Mouse (Mus musculus): ENCODE results near the gene Zfp704. TPM values are rescaled to one million over a fixed set of nuclear protein-coding genes. Genes with fewer than 3 reads are reported as not detected.
"Not testable (repeated sequence)": the region's sequence is repeated elsewhere in the genome, so short reads cannot be mapped to it uniquely, and the experiment has no call there.

Gene Zfp704
- polyA plus RNA-seq, 1 experiment from 2014 or later = 12.6 TPM

DNA sequence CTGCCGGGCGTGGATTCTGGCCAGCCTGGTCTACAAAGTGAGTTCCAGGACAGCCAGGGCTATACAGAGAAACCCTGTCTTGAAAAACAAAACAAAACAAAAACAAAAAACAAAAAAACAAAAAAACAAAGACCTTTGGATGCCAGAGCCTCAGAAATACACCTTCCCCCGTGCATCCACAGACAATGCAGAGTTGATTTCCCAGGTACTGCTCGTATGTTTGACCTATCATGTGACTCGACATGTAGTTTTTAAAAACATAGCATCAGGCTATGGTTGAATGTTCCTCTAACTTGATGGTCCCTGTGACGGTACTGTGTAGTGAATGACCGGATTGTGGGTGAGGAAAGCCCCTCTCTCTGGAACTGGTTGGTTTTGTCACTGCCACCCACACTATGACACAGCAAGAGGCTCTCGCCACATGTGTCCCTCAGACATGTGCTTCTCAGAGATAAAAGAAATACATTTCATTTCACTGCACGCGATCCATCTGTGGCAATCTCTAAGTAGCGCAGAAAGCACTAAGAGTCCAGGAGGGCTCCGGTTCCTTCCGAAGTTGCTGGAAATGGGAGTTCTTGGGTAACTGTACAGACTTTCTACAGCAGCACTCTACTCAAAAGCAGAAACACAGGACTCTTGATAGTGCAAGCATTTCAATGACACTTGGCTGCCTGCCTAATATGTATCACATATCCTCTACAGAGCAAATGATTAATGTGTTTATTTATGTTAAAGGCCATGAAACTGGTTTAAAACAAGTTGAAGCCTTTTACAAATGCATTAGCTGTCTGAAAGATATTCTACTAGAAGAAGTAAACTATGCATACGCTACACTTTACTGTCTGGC lies 28.7 kb downstream of the Zfp704 start:
- peaks cover 99% of the 10 kb centered on the region; the same call in 1 of the 2 replicates for H3K79me2 ChIP-seq (ENCODE audit: inconsistent target)
- 74% methylated on average over 14 of the region's 14 CpGs for WGBS (ENCODE audit: missing documents)
- H3K4me3 ChIP-seq (ENCODE audit: inconsistent target) = no peak overlapping the region
- no peaks in the 10 kb centered on the region for H3K36me3 ChIP-seq (ENCODE audit: inconsistent target)
- H3K27ac ChIP-seq = no peak overlapping the region

DNA sequence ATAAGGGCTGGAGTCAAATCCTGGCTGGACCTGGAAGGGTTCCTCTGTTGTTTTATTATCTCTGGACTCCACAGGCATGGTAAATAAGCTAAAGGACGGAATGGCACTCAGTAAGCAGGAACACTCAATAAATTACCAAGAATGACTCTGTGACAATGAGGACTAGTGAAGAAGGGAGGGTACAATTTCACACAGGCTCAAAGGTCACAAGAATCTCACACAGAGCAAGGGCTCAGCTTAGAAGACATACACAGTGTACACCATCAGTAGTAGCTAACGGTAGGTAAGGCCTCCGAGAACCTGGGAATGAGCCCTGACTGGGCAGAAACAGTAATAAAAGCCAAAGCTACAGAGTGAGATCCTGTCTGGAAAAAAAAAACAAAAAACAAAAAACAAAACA lies 29.8 kb downstream of the Zfp704 start:
- Histone ChIP-seq H3K36me3 (ENCODE audit: inconsistent target) (no peaks in the 10 kb centered on the region), H3K4me3 (ENCODE audit: inconsistent target) (no peak overlapping the region), H3K27ac (no peak overlapping the region), H3K79me2 (ENCODE audit: inconsistent target) (peaks cover 100% of the 10 kb centered on the region; the same call in 1 of the 2 replicates)
- 90% methylated on average over 3 of the region's 3 CpGs for WGBS (ENCODE audit: missing documents)

DNA sequence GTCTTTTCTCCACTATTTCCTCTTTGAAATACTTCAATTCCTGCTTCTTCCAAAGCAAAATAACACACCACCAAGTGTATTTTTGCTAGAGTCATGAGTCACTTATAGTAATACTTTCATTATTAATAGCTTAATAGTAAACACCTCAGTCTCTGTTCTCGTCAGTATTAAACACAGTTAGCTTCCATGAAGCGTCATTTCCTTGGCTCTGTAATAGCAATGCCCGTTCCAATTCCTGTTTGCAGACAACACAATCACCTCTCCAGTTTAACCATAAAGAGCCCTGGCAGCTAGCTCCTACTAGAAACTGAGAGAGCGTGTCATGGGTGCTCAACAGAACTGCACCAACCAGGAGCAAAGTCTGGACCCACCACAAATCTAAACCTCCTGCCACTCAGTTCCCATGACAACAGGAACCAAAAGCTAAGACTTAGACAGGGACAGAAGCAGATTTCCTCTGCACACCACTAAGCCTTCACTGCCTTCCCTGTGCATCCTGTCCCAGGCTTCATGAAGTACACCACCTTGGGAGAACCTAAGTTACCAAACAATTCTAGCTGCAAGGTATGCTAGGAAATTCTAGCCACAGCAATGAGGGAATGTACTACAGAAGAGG lies 30.7 kb downstream of the Zfp704 start:
- WGBS (ENCODE audit: missing documents) = 41% methylated on average over 4 of the region's 4 CpGs
- Histone ChIP-seq H3K79me2 (ENCODE audit: inconsistent target) (peaks cover 99% of the 10 kb centered on the region; the same call in 1 of the 2 replicates), H3K27ac (no peak overlapping the region), H3K36me3 (ENCODE audit: inconsistent target) (no peaks in the 10 kb centered on the region), H3K4me3 (ENCODE audit: inconsistent target) (no peak overlapping the region)

DNA sequence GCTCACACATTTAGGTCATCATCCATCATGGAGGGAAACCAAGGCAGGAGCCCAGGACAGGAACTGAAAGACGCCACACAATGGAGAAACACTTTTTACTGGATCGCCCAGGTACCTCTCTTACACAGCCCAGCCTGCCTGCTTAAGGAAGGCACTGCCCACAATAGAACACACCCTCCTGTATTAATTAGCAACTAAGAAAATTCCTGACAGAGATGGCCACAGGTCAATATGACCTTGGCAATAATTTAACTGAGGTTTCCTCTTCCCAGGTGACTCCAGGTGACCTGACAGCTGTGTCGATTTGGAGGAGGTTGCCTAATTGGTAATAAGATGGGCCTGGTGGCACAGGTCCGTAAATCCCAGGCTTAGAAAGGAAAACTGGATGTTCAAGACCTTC lies 33.0 kb downstream of the Zfp704 start:
- 86% methylated on average over 3 of the region's 4 CpGs for WGBS (ENCODE audit: missing documents)
- H3K27ac ChIP-seq = no peak overlapping the region
- H3K4me3 ChIP-seq (ENCODE audit: inconsistent target) = no peak overlapping the region
- no peaks in the 10 kb centered on the region for H3K36me3 ChIP-seq (ENCODE audit: inconsistent target)
- peaks cover 86% of the 10 kb centered on the region; the same call in 1 of the 2 replicates for H3K79me2 ChIP-seq (ENCODE audit: inconsistent target)

DNA sequence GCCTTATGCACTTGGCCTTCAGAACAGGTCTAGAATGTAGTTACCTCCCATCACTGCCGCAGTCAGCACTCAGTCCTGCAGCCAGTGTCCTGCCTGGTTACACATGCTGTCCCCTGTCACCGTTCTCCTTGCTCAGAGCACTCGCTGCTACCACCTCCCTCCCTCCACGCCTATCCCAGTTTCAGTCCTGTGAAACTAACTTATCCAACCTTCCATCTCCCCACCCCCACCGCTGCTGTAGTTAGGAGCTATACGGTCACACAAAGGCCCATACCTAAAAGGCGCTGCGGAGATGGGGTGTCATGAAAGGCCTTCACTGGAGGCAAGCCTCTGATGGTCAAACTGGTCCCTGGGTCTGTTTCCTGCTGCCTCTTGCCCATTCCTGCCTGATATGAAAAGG lies 35.6 kb downstream of the Zfp704 start:
- 90% methylated on average over 8 of the region's 8 CpGs for WGBS (ENCODE audit: missing documents)
- no peaks in the 10 kb centered on the region for H3K36me3 ChIP-seq (ENCODE audit: inconsistent target)
- H3K79me2 ChIP-seq (ENCODE audit: inconsistent target) = peaks cover 86% of the 10 kb centered on the region; the same call in 1 of the 2 replicates
- no peak overlapping the region for H3K27ac ChIP-seq
- H3K4me3 ChIP-seq (ENCODE audit: inconsistent target) = no peak overlapping the region

DNA sequence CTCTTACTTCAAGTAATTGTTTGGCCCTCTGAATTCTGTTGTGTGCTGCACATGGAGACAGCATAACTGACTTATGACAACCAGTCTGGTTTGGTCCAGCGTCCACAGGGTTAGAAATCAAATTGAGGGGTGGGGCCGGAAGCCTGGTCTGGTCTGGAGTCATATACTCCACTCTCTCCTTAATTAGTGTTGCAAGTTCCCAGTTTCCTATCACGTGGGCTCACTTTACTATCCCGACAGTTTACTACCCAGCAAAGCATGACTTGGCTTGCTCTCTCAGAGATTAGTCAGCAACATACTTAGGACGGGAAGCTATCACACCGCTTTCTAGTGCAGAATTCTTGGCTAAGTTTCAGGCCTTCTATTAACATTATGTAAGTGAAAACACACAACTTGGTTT lies 36.3 kb downstream of the Zfp704 start:
- Histone ChIP-seq H3K79me2 (ENCODE audit: inconsistent target) (peaks cover 85% of the 10 kb centered on the region; the same call in 1 of the 2 replicates), H3K4me3 (ENCODE audit: inconsistent target) (no peak overlapping the region), H3K36me3 (ENCODE audit: inconsistent target) (no peaks in the 10 kb centered on the region), H3K27ac (no peak overlapping the region)
- 2% methylated on average over 6 of the region's 6 CpGs for whole genome bisulfite sequencing (ENCODE audit: missing documents)

DNA sequence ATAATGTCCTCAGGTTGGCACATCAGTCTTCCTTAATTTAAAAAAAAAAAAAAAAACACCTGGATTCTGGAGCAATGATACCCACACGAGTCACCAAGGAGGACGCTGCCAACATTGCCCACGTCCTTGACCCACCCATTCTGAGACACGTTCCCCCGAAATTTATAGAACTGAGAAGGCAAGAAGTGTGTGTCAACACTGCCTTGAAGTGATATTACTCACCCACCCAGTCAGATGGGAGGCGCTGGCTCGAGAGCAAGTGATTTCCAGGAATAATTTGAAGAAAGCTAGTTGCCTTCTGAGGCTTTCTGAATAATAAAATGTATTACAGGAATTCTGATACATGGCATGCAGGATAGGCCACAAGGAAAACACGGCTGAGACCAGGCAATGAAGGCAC lies 37.6 kb downstream of the Zfp704 start:
- WGBS (ENCODE audit: missing documents) = 65% methylated on average over 8 of the region's 8 CpGs
- H3K79me2 ChIP-seq (ENCODE audit: inconsistent target) = peaks cover 78% of the 10 kb centered on the region; the same call in 1 of the 2 replicates
- H3K27ac ChIP-seq = no peak overlapping the region
- H3K36me3 ChIP-seq (ENCODE audit: inconsistent target) = no peaks in the 10 kb centered on the region
- no peak overlapping the region for H3K4me3 ChIP-seq (ENCODE audit: inconsistent target)

DNA sequence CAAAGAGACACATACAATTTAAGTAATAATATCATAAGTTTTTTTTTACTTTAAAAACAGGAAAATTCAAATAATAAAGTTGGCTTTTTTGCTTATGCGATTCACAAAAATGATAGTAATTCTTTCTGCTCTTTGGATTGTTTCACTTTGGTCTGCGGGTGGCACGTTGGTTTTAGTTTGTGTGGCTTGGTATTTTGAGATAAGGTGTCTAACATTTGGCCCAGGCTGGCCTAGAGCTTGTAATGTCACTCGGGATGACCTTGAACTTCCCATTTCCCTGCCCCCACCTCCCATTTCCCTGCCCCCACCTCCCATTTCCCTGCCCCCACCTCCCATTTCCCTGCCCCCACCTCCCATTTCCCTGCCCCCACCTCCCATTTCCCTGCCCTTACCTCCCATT lies 39.1 kb downstream of the Zfp704 start:
- Histone ChIP-seq H3K4me3 (ENCODE audit: inconsistent target) (no peak overlapping the region), H3K27ac (no peak overlapping the region), H3K36me3 (ENCODE audit: inconsistent target) (no peaks in the 10 kb centered on the region), H3K79me2 (ENCODE audit: inconsistent target) (peaks cover 78% of the 10 kb centered on the region; the same call in 1 of the 2 replicates)
- 81% methylated on average over 3 of the region's 4 CpGs for WGBS (ENCODE audit: missing documents)

DNA sequence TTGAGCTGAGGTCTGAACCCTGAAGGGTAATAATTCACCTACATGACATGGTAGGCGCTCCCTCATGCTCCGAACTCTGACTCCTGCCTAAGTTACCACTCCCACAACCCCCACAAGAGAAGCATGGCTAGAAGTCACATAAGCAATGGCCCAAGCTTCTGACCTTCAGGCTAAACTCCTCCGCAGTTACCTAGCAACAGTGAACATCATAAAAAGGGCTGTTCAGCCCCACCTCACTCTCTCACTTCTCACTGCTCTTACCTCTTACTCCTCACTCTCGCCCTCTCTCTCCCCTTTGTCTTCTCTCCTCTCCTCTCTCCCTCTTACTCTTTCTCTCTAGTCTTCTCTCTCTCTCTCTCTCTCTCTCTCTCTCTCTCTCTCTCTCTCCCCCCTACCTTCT lies 40.2 kb downstream of the Zfp704 start:
- H3K4me3 ChIP-seq (ENCODE audit: inconsistent target) = not testable (repeated sequence)

DNA sequence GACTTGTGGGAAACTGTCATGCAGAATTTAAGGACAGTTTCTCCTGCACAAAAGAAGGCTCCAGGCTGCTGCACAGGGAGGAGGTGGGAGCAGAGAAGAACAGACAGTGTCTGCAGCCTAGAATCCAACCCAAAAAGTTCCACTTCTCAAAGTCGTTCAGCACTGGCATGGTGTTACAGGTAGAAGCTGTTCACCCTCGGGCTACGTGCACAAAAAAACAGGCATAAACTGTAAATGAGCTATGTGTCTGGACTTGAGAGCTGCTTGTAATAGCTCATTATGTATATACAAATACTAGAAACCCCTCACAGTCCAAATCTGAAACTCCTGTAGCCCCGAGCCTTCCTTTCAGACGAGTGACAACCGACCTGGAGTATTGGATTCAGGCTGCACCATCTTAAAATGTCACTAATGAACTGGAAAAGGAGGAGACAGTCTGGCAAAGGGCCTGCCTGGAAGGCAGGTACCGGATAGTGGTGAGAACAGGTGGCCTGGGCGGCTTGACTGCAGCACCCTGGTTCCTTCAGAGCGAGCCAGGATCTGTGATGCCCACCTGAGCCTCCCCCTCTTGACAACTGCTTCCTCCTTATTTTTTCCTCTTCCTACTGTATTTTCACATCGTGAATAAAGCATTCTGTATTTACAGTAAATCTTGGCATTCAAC lies 41.2 kb downstream of the Zfp704 start:
- Histone ChIP-seq H3K27ac (peak overlapping the region; percentile 34; the same call in 1 of the 2 replicates), H3K79me2 (ENCODE audit: inconsistent target) (peaks cover 78% of the 10 kb centered on the region; the same call in 1 of the 2 replicates), H3K4me3 (ENCODE audit: inconsistent target) (no peak overlapping the region), H3K36me3 (ENCODE audit: inconsistent target) (no peaks in the 10 kb centered on the region; the same call in 1 of the 2 replicates)
- 68% methylated on average over 10 of the region's 10 CpGs for WGBS (ENCODE audit: missing documents)

More for the DNA sequence above, 40.2 kb downstream of the Zfp704 start:
- 91% methylated on average over 4 of the region's 4 CpGs for WGBS (ENCODE audit: missing documents)
- H3K36me3 ChIP-seq (ENCODE audit: inconsistent target); H3K27ac ChIP-seq: not testable (repeated sequence)
- peaks cover 78% of the 10 kb centered on the region; the same call in 1 of the 2 replicates for H3K79me2 ChIP-seq (ENCODE audit: inconsistent target)

DNA sequence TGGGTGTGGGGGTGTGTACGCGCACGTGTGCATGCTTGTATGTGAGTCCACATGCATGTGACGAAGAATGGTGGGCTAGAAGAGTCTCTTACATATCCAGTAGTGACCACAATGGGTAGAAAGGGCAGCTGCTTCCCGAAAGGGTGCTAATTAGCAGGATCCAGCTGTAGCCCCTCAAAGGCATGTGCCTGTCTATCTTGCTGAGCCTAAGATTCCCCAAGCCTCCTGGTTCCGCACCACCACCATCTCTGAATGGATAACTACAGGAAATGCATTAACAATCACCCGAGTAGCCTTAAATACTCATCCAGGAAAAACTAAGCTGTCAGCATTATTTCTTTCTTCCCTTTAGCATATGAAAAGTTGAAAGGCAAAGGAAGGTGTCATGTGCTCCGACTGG lies 41.9 kb downstream of the Zfp704 start:
- Histone ChIP-seq H3K27ac (0 out of 2 replicates have a peak overlapping the region, but pooled peaks have one; percentile 34), H3K79me2 (ENCODE audit: inconsistent target) (peaks cover 80% of the 10 kb centered on the region; the same call in 1 of the 2 replicates), H3K4me3 (ENCODE audit: inconsistent target) (no peak overlapping the region), H3K36me3 (ENCODE audit: inconsistent target) (no peaks in the 10 kb centered on the region; the same call in 1 of the 2 replicates)
- 66% methylated on average over 8 of the region's 8 CpGs for WGBS (ENCODE audit: missing documents)

DNA sequence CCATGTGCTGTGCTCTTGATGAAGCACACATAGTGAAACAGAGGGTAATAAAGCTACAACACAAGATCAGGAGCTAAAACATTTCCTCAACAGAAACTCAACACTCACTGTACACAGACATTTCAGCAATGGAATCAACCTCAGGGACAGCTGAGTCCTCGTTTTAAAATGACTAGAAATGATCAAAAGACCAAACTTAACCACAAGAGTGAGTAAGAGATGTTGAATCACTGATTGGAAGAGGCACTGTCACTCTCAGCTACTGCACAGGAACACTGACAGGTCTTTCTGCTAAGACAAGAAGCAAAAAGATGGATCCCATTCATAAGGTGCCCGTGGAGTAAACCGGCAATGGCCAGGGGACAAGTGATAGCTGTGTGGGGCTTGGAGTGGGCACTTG lies 43.1 kb downstream of the Zfp704 start:
- Histone ChIP-seq H3K36me3 (ENCODE audit: inconsistent target) (no peaks in the 10 kb centered on the region; the same call in 1 of the 2 replicates), H3K79me2 (ENCODE audit: inconsistent target) (peaks cover 80% of the 10 kb centered on the region; the same call in 1 of the 2 replicates), H3K4me3 (ENCODE audit: inconsistent target) (no peak overlapping the region), H3K27ac (no peak overlapping the region)
- WGBS (ENCODE audit: missing documents) = 70% methylated on average over 3 of the region's 3 CpGs

DNA sequence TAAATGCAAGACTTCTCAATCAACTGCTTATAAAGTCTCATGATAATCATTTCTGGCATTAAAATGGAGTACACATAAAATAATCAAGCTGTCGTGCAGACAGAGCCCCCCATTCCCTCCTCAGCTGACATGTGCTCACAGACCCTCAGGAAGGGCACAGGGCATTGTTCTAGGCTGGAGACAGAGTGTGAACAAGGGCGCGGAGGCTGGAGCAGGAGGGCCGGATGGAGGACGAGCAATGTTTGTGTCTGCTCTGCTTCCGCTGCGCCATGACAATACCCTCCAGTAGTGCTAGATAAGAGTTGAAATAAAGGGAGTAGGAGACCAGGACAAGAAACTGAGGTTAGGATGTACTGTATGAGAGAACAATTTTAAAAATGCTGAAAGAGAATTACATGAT lies 46.3 kb downstream of the Zfp704 start:
- Histone ChIP-seq H3K27ac (no peak overlapping the region), H3K4me3 (ENCODE audit: inconsistent target) (no peak overlapping the region), H3K36me3 (ENCODE audit: inconsistent target) (no peaks in the 10 kb centered on the region; the same call in 1 of the 2 replicates), H3K79me2 (ENCODE audit: inconsistent target) (peaks cover 82% of the 10 kb centered on the region; the same call in 1 of the 2 replicates)
- WGBS (ENCODE audit: missing documents) = 94% methylated on average over 7 of the region's 7 CpGs

DNA sequence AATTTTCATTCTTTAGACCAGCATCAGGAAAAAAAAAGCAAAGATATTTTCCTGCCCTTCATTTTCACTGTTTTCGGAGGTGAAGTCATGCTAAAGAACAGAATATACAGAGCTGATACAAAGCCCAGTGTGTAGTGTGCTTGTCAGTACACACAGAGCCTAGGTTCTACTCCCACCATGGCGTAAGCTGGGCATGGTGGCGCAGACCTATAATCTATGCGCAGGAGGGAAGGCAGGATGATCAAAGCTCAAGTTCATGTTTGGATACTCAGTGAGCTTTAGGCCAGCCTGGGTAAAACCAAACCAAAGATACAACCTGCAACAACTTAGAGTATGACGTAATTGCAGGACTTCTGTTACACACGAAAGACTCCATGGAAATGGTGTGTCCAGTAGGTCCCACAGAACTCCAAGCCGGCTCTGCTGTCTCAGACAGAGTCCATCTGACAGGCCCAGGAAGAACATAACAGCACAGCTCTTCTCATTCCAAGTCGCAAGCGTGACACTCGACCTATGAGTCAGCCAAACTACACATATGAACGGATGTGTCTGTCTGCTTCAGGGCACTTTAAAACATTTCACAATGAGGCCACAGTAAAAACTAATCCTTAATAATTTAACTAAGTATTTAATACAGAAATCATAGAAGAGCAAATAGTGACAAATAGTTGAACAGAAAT lies 47.1 kb downstream of the Zfp704 start:
- peaks cover 89% of the 10 kb centered on the region; the same call in 1 of the 2 replicates for H3K79me2 ChIP-seq (ENCODE audit: inconsistent target)
- H3K4me3 ChIP-seq (ENCODE audit: inconsistent target) = no peak overlapping the region
- H3K36me3 ChIP-seq (ENCODE audit: inconsistent target) = no peaks in the 10 kb centered on the region; the same call in 1 of the 2 replicates
- no peak overlapping the region for H3K27ac ChIP-seq
- 85% methylated on average over 11 of the region's 11 CpGs for WGBS (ENCODE audit: missing documents)
